Mouse (Mus musculus) gastrocnemius, postnatal 36 days (tissue): ENCODE measurements at regions not wholly inside any gene's neighbourhood (a gene's known extent, or its start where the extent isn't known, plus 50 kb on each side); places are given as distances from the start of the nearest gene placed in this dataset.
A peak's percentile ranks its signal among the peaks of the same experiment; 100 is the strongest.

Experiments used
- DNase-seq, 2 experiments: peaks; one replicate each; pipeline ENCODE4 v3.0.0; 2022
- intact Hi-C: fragments of 180-260 bp; cut with DNase I; formaldehyde crosslinking; loops from one replicate; pipeline ENCODE4 v1.15.1; 2025

DNA sequence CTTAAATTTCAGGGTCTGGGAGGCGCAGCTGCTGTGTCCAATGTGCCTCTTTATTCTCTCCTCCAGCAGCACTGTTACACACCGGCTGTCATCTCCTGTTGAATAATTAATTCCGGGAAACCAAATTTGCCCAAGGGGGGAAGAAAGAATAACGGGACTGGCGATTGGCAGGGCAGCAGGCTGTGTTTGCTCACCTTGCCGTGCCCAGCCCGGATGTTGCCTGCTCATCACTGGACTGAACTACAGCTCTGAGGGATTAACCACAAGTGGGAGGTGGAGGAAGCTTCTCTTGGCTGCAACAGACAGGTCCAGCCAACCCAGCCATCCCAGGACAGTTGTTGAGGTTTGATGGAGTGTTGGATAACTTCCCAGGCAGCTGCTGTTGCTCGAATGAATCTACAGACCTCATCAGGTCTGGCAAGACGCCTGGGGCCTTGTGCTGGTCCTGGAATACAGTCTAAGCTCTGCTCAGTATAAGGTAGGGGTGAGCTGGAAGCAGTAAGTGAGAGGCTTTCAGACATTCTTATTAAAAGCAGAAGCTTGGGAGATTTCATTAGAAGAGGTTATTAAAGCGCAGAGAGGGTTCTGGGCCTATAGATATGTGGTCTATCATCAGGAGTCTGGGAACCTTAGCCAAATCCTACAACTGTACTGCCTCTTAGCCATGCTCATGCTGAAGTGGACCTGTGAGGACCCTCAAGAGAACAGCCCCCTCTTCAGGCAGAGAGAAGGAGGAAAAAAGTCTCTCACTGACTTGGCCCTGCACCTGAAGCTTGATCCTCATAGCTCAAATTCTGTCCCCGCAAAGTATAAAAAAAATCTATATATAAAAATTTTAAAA lies 291.8 kb downstream of the Il20rb start:
- DNase-seq = peak in 1 of 2 experiments; percentile 20
- intact Hi-C loops = no loop called here

DNA sequence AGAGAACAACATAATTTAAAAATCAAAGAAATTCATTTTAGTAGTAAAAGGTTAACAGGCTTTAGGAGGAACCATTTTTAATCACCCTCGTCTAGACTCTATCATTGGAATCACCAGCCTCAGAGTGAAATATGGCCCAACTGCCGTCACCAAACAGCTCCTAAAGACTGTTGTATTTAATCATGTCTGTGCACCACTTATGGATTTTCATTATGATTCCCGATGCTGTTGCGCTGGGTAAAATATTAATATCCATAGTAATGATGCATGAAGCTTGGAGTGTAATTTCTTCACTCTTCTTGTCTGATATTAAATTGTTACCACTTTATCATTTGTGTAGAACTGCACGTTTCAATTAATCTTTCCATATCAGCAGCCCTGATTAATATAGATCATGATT lies 292.4 kb downstream of the Il20rb start:
- intact Hi-C loops = no loop called here
- DNase-seq = no peak

DNA sequence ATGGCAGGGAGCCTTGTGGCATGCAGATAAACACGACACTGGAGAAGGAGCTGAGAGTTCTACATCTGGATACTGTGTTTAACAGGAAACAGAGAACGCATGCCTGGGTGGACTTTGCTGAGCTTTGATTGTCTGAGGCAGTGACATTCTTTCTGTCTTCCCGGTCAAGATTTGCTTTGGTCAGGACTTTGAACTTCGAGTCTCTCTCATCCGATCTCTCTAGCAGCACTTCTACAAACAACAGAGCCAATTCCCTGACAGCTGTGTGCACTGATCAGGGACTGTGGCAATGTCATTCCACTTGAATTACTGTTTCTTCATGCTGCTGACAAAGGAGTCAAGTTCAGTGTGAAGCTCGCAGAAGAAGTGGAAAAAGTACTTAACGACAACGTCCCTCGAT lies 302.5 kb downstream of the Il20rb start:
- intact Hi-C loops = no loop called here
- no peak for DNase-seq

DNA sequence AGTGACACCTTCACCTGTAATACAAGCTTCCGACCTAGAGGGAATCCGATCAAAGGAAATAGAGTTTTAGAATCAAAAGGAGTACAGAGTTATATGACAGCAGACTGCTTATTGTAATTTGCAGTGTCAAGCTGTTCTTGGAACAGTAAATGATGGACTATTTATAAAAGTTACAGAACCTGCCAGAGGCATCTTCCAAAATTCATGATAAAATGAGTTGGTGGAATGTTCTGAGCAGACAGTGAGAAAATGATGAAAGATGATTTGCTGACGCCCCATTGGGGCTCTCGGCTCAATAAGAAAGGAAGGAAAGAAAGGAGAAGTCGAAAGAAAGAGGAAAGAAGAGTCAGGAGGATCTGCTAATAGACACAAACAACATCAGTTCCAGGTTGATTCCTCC lies 300.3 kb upstream of the Sox14 start:
- no peak for DNase-seq
- intact Hi-C loops = no loop called here

DNA sequence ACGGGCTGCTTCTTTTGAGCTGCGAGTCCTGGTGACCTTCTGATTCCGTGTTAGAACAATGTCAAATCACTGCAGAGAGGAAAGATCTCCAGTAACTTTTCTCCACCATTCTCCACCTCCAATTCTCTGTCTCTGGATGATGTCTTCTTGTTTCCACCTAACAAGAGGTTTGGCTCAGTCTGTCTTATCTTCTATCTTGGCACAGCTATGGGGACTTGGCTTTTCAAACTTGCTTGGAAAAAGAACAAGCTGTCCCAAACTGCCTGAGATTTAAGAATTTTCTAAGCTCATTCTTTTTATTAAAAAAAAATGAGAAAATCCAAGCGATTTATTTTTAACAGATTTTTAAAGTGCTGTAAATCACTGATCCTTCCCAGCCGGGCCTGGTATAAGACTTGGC lies 290.3 kb upstream of the Sox14 start:
- DNase-seq = no peak
- intact Hi-C loops = no loop called here

DNA sequence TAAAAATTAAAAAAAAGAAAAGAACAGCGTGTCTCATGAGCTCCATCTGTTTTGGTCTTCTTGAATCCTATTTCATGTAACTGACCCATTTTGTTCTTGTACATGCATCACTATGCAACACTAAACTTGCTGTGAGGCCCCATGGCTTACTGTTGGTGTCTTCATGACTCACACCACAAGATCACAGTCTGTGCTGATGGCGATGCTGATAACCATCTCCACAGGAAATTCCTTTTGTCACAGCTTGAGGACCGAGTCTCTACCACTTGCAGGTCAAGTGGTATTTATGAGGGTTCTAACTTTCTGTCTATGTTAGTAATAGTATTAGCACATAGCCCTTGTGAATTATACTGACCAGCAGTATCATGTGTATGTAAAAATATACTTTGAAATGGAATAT lies 286.0 kb upstream of the Sox14 start:
- intact Hi-C loops = no loop called here
- no peak for DNase-seq
